Mouse (Mus musculus) spleen, postnatal 14 days (tissue): ENCODE results near the gene Pnkp.

Experiments used
- DNase-seq, 2 experiments: peaks; one replicate each; pipeline ENCODE4 v3.0.0; 2021 to 2022; ENCODE audit warnings: low spot score in 2 of 2

The Pnkp gene

DNA sequence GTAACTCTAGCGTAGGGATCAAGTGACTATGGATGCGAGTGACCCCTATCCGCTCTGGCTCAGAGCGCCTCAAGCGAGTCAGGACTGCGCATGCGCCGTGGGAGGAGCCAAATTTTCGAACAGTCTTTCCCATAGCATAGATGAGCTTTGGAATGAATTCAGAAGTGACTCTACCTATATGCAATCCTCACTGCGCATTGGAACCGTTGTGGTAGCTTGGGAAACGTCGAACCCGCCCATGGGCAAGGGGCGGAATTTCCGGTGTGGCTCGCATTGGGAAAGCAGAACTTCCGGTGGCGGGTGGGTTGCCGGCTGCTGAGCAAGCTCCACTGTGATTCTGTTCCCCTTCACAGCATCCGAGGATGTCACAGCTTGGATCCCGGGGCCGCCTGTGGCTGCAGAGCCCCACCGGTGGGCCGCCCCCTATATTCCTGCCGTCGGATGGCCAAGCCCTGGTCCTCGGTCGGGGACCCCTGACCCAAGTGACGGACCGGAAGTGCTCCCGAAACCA lies at the start of gene Pnkp:
TSS of gene Pnkp (plus strand) at position 98 of the 511 bp plus-strand sequence.
- peak; percentile 66 to 80 for DNase-seq

DNA sequence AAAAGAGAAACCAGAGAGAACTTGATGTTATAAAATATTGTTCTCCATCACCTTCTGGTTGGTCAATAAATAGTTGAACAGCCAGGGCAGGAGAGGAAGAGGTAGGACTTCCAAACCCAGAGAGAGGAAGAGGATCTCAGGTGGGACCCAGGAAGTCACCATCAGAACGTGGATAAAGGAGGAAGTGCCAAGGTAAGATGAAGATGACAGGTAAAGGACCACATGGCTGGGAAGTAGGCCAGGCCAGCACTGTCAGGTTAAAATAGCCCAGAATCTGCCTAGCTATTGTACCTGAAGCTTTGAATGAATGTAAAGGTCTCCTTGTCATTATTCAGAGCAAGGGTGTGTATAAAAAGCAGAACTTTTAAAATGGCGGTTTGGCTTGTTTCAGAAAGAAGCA lies 48.0 kb upstream of the Pnkp start:
- DNase-seq, result no peak

DNA sequence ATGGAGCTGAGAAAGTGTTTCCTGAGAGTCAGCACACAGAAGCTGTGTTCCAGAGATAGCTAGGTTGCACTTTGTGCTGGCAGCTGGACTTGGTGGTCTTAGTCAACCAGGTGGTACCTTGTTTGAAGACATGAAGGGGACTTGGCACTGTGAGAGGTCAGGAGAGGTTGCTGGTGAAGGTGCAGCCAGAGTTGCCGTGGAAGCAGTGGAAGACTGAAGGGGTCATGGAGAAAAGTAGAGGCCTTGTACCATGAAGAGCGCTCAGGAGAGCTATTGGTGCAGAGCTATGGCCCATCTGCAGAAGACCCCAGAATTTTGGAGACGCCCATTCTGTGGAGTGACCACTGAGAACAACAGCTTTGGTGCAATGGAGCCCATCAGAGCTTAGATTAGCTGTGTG lies 47.5 kb upstream of the Pnkp start:
- no peak for DNase-seq

DNA sequence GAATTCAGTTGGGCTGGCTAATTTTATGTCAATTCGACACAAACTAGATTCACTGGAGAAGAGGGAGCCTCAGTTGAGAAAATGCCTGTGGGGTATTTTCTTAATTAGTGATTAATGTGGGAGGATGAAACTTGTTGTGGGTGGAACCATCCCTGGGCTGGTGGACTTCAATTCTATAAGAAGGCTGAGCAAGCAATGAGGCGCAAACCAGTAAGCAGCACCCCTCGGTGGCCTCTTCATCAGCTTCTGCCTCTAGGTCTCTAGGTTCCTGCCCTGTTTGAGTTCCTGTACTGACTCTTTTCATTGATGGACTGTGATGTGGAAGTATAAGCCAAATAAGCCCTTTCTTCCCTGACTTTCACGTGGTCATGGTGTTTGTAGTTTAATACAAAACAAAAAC lies 46.6 kb upstream of the Pnkp start:
- no peak for DNase-seq

DNA sequence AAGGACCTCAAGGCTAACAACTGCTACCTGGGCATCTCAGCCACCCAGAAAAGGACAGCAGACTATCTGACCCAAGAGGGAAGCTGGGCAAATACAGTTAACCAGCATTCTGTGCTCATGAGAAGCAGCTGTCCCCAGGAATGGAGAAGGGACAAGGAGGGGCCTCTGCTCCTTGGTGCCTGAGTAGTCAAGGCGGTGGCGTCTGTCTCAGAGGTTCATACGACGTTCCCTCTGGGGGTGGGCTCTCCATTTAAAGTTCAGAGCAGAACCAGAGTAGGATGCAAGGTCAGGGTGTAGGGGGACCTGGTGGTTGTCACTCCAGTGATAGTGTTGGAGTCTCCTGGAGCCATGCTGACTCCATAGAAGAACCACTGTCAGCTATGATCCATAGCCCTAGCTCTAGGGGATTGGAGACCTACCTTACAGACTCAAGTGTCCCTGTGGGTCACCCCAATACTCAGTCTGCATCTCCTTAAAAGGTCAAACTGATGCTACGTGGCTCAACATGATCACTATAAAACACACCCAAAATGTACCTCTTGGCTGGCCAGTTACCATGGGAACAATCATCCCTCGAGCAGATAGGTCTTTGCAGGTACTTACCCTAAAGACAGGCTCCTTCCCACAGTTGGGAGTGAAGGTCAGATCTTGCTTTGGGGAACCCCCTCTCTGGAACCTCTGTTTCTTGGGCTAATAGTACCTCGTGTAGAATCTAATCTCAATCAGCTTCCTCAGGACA lies 46.0 kb upstream of the Pnkp start:
- DNase-seq, result no peak

DNA sequence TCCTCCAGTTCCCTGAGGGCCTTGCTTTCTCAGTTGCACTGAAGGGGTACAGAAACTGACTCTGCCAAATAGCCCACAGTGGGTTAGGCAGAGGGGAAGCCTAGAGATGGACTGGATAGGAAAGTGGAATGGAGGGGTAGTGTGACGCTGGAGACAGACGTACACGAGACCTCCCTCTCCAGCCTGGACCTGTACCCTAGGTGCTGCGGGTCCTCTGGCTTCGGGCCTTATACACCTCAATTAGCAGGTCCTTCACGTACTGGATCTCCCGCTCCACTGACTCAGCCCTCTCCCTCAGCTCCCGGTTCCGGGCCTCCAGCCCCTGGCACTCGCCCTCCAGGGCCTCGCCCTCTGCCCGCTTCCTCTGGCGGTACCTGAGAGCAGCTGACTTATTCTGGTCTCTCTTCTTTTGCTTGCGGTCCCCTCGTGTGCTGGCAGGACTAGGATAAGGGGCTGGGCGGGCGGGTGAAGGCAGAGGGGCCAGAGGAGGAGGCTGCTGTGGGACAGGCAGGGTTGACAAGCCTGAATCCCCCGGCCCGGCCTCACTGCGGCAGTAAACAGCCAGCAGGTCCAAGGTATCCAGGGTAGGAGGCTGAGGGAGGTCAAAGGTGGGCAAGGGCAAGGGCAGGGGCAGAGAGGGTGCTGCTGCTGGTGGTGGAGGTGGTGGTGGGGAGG lies 44.2 kb upstream of the Pnkp start:
- DNase-seq, result no peak

DNA sequence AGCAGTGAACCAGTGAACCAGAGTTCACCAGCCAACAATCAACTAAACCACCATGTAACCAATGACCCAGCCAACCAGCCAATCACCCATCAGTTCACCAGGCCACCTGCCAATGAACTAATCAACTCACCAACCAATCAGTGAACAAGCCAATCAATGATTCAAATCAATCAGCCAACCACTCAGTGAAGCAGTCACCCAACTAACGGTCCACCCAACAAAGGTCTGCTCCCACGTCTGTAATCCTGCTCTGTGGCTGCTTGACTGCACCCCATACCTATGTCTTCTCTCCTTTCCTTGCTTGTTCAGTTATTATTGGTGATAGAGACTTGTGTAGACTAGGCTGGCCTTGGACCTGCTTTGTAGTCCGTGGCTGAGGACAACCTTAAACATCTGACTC lies 43.0 kb upstream of the Pnkp start:
- DNase-seq, result no peak

DNA sequence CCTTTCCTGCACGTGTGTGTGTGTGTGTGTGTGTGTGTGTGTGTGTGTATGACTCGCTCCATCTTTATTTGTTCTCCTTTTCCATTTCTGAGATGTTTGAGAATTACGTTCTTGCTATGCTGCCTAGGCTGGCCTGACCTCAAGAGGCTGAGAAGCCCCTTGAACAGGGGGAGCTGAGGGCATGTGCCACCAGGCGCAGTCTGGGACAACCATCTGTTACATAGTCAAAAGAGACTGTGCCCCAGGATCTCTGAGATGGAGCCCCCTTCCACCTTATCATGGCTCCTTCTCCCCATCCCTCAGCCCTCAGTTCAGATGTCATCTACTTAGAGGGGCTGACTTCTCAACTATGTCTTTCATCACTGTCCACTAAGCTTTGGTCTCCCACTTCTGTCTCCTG lies 42.5 kb upstream of the Pnkp start:
- DNase-seq, result no peak

DNA sequence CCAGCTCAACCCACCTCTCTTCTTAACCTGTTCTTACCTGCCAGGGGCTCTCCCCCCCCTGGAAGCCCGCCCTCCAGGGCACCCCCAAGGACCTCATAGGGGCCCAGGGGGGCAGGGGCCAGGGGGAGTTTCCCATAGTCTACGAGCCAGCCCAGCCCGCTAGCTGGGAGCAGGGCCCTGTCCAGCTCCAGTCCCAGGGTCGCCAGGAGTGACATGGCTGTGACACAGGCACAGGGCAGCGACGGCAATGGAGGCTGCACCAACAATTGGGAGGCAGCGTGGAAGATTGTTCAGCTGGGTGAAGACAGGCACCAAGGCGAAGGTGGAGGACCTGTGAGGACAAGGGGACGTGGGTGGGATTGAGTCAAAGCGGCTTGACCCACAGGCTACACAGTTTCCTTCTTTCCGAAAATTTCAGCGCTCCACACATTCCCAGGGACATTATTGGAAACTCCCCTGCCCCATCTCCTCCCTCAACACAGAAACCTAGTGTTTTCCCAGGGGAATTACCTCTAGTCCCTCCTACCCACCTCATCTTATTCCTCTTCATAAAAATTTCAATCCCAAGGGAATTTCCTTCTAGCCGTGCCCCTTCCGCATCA lies 41.9 kb upstream of the Pnkp start:
- no peak for DNase-seq

DNA sequence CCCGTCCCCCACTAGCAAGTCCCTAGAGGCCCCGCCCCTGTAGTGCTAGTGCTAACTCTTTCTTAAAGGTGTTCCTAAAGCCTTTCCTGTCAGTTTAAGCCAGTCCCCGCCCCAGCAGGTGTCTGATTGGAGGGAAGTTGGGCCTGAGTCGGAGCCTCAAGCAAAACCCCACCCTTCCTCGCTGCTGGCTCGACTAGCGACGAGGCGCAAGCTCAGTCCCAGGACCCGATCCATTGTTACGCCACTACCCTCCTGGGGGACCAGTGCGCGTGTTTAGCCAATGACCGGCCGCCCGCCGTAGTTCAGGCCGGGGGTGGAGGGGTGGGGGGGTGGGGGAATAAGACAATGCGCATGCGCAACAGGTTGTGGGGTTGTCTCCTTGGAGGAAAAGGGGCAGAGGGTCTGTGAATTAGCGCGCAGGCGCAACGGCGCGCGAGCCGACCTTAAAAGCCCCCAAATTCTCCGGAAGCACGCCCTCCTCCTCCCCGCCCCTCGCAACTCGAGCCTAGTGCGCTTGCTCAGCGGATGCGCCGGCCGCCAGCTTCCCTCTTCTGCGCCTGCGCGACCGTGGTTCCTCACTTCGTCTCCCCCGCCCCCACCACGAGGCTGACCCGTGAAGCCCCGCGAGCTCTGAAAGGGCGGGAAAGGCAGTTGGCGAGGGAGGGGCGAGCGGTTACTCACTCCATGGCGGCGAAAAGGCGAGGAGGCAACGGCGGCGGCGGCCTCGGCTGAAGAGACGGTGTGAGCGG lies 41.0 kb upstream of the Pnkp start, which contains the start of the genes Nup62 and Il4i1:
TSS of gene Nup62 (plus strand) at position 368 of the 749 bp plus-strand sequence.
TSS of gene Il4i1 (plus strand) at position 667 of the 749 bp plus-strand sequence.
- DNase-seq, result peak; percentile 96 to 98

DNA sequence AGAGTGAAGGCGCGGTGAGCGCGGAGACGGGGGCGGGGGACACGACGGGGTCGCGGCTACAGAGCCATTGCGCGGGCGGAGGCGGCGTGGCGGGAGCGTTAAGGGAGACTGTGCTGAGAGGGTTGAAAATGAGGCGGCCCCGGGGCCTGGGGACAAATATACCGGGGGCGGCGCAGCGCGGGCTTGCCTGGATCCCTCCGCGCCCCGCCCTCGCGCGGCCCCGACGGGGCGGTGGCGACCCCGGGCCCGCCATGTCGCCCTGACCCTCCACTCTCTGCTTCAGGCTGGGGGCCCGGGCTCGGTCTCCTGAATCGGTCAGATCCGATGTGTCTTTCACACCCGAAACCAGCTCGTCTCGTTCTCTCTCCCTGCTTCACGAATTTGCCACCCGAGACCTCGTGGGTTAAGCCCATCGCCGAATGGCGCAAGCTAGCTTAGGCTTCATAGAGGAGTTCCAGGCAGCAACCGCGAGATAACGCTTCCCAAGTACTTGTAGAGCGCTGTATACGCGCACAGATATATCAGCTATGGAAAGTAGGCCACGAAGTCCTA lies 40.4 kb upstream of the Pnkp start, which contains the start of gene Atf5:
TSS of gene Atf5 (minus strand) at position 189 of the 552 bp plus-strand sequence.
- peak in 1 of 2 experiments; percentile 30 for DNase-seq

DNA sequence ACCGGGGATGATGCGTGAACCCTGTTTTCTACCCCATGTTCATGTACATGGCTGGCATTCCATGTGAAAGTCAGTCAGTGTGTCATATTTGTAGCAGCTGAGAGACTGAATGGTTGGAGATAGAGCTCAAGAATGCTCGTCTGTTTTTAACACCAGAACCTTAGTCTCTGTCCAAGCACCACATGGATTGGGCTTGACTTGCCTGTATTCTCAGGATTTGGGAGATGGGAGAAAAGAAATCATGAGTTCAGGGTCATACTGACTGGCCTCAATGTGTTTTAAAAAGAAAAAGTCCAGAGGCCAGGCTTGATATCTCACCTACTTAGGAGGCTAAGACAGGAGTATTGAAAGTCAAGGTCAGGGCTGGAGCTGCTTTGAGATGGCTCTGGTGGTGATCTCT lies 39.5 kb upstream of the Pnkp start:
- no peak for DNase-seq

DNA sequence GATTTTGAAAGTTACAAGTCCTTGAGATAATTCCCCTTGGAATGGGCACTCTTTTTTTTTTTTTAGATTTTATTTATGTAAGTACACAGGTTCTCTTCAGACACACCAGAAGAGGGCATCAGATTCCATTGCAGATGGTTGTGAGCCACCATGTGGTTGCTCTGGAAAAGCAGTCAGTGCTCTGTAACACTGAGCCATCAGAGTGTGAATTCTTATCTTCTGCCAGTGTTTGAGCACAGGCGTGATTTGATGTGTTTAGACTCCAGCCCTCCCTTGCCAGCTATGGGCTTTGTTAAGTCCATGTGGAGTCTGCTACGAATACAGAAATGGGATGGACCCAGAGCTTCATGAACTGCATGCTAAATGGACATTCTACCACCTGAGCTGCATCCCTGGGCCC lies 38.8 kb upstream of the Pnkp start:
- peak in 1 of 2 experiments; percentile 4 for DNase-seq

DNA sequence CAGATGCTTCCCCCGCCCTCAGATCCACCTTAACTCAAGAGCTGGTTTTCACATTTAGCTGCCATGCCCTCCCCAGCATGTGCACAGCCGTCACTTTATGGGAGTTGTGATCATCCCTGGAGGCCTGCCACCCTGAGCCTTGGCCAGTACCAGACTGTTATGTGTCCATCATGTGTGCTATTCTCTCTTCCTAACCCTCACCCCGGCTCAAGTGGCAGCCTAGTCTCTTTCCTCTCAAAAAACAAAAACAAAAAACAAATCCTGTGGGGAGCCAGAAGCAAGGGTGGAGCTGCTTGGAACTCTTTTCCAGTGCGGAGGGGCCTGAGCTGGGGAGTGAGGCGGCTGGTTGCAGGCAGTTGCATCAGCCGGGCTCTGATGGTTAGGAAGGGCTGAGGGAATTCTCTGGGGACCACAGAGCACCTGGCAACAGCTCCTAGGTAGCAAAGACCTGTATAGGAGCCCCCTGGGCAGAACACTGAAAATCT lies 38.1 kb upstream of the Pnkp start:
- peak; percentile 3 to 41 for DNase-seq

DNA sequence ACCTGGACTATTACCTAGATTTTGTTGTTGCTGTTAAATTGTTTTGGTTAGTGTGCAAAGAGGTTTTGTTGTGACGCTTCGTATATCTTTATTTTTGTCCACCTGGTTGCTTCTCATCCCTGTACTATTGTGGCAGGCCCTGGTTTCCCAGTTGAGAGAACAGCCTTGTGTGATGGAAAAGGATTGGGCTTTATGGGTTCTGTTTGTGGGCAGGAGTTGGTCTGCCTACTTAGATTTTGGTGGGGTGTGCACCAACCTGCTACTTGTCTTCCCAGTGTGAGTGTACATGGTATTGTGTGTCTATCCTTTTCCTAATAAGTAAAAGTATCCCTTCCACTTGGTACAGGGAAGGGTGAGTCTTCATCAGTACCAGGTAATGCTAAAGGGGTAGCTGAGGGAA lies 37.5 kb upstream of the Pnkp start:
- DNase-seq, result no peak

DNA sequence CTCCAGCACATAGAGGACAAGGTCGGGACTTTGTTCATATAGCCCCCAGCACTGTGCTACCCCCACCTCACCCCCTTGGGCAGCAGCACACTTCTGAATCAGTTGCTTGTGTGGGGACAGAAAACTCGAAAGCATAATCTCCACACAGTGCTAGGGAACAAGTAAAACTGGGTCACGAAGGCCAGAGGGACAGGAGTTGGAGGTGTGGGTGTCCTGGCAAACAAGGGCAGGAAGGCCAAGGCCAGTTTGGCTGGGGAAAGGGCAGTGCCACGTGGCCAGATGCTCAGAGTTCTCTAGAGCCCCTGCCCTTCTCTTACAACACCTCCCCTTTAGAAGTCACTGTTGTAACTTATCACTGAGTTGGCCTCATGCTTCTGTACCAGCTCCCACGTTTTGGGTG lies 37.1 kb upstream of the Pnkp start:
- peak; percentile 0 to 5 for DNase-seq

DNA sequence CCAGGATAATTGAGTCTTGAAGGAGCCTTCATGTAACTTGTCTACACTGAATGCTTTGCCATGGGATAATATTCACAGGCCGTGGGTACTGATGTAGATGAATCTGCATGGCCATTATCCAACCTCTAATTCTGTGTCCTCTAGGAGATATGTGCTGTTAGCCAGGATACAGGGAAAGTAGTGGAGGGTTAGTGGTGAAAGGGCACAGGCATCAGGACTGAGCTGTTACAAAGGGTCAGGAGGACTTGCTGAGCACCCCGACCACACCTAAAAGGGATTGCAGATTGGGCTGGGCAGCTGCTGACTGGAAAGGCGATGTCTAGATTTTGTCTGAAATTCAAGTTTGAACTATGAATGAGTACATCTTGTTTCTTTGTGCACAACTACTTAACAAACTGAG lies 36.4 kb upstream of the Pnkp start:
- peak in 1 of 2 experiments; percentile 1 for DNase-seq

DNA sequence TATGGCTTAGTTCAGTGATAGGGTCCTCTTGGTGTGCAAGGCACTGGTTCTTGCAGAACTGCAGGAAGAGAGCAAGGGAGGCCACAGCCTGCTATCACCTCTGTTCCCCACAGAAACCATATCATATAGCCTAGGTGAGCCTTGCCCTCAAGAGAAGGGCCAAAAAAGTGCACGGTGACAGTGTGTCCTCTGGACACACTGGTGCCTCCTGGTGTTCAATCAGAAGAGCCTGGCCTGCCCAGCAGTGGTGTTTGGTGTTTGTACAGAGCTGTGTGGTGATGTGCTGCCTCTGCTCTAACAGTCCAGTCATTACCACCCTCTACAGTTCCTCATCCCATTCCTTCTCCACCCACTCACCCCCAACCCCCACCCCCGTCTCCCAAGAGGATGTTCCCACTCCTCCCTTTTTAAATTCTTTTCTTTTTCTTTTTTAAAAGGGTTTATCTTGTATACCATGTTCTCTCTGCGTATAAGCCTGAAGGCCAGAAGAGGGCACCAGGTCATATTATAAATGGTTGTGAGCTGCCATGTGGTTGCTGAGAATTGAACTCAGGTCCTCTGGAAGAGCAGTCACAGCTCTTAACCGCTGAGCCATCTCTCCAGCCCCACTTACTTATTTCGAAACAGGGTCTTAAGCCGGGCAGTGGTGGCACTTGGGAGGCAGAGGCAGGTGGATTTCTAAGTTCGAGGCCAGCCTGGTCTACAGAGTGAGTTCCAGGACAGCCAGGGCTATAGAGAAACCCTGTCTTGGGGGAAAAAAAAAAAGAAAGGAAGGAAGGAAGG lies 35.1 kb upstream of the Pnkp start:
- DNase-seq, result peak in 1 of 2 experiments; percentile 3

DNA sequence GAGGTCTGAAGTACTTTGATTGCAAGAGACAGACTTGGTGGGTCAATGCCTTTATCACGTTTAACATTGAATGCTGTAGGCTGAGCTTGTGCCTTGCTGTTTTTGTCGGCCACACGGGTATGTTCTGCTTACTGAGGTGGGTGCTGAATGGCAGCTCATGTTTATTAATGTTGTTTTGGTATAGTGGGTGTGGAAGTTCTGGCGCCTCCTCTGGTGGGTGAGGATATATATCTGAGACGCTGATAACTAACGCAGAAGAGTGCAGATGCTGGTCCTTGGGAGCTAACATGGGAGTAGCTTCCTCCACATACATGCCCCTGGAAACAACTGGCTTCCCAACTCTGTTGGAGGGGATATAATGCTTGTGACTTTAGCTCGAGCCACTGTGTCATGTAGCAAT lies 33.5 kb upstream of the Pnkp start:
- DNase-seq, result no peak

DNA sequence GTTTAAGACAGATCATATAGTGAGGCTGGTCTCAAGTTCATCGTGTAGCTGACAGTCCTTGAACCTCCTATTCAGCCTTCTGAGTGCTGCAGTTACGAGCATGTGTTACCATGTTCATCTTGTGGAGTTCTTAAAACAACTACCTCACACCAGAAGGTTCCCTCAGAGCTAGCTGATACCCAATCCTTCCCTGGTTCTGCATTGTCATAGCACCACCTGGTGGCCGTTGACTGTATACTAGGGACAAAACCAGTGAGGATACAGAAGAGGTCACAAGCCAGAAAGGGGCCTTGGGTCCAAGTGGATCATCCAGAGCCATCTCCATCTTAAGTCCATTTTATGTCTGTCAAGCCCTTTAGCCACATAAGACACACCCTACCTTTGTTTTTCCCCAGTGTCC lies 32.1 kb upstream of the Pnkp start:
- DNase-seq, result peak; percentile 64 to 78

DNA sequence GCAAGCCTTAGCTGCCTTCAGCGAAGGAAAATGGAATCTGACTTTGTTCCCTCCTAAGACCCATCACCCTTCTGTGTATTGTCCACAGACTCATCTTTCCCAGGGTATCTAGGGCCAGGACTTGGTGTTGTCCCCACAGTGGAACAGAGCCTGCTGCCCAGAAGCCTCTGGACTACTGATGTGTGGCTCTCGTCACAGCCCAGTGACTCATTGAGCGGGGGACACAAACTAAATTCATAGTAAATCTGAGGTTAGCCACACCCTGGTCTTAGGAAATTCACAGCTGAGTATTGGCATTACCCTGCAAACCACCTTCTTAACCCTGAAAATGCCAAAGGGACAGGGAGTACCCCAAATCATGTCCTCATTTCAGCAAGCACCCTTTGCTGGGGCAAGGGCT lies 30.2 kb upstream of the Pnkp start:
- DNase-seq, result no peak
